Mouse (Mus musculus) liver, adult 2 months (tissue): ENCODE measurements around the gene Zmym1.

Experiments
- CTCF ChIP-seq: fragments of 200-500 bp; IDR thresholded peaks from 2 replicates; pipeline ENCODE4 v1.5.1; 2011; ENCODE audit warnings: low read depth, low read length, control low read depth
- POLR2A ChIP-seq: fragments of 200-500 bp; IDR thresholded peaks from 2 replicates; pipeline ENCODE4 v1.6.1; 2011; ENCODE audit warnings: low read length, control low read depth; ENCODE audit not compliant: insufficient read depth; ENCODE audit errors: extremely low read depth

DNA sequence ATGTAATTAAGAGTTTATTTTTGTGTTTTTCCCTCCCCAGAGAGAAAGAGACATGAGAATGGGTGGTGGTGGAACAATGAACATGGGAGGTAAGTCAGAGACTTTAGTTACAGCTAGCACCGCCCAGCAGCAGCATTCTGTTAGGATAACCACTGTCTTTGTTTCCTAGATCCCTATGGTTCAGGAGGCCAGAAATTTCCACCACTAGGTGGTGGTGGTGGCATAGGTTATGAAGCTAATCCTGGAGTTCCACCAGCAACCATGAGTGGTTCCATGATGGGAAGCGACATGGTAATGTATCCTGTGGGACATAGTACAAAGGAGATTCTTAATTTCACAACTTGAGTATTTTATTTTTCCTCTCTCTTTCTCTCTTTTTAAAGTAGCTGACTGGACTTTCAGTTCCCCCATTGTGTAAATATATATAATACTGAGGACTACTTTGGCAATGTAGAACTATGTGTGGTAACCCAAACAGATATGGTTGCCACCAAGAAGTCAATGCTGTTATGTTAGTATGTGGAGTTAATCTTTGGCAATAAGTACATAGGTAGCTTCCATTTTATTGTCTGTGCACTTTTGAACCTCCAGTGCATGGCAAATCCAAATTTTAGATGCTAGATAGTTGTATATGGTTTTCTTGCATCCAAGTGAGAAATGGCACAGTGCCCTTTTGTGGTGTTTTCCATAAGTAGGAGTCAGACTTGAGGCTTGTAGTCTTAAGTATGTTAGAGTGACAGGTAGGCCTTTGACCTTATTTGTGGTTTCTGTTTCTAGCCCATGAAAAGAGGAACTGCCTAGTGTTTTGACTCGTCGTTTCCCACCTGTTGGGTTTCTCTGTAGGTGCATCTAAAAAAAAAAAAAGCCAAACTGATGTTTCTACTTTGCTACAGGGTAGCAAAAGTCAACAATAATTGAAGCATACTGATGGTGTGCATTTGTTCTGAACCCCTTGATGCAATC is 33.4 kb downstream of the Zmym1 start:
- TF ChIP-seq CTCF (peak; percentile 30), POLR2A (no peak)
